Mouse (Mus musculus): ENCODE data around the gene Slc6a13.

Slc6a13 gene

GRCm38 (mm10) chr6:121382071-121382470, 82.0 kb downstream of the Slc6a13 start:
- DNase-seq: no peak

- no peak for DNase-seq
Measured at GRCm38 (mm10) chr6:121385397-121385796, 85.4 kb downstream of the Slc6a13 start.

Data from cerebellum, adult 11 months (tissue).